Mouse (Mus musculus): ENCODE measurements around the gene Add2. TPM values are rescaled to one million over a fixed set of nuclear protein-coding genes. Genes with fewer than 3 reads are reported as not detected.
"Not testable (repeated sequence)": the region's sequence is repeated elsewhere in the genome, so short reads cannot be mapped to it uniquely, and the experiment has no call there.

The Add2 gene
- polyA plus RNA-seq, 1 experiment, result 17.6 TPM

GRCm38 (mm10) chr6:86009980-86010379 lies 18.5 kb upstream of the Add2 start:
- 52% methylated on average over 4 of the region's 4 CpGs for WGBS
- peak in 1 of 2 experiments; percentile 41 for DNase-seq (ENCODE audit: low read depth in 1 of 2, low spot score in 2 of 2)
- Histone ChIP-seq H3K4me3 (ENCODE audit: extremely low read depth, insufficient read depth, insufficient read length) (no peak overlapping the region), H3K27ac (ENCODE audit: insufficient read depth, low read length) (no peak overlapping the region), H3K36me3 (ENCODE audit: control insufficient read depth, insufficient read depth, low read length) (no peaks in the 10 kb centered on the region), H3K4me1 (ENCODE audit: control insufficient read depth, insufficient read depth, insufficient read length) (no peaks in the 10 kb centered on the region), H3K27me3 (ENCODE audit: control insufficient read depth, insufficient read depth, low read length) (no peaks in the 10 kb centered on the region)
- TF ChIP-seq CTCF (IDR thresholded peaks at IDR 0.05; ENCODE audit: extremely low read depth, insufficient read depth, insufficient read length, insufficient replicate concordance) (peak; percentile 63; the same call in 1 of the 2 replicates), POLR2A (IDR thresholded peaks at IDR 0.05; ENCODE audit: low read depth, low read length) (no peak)

GRCm38 (mm10) chr6:86014812-86015211 lies 13.7 kb upstream of the Add2 start:
- not testable (repeated sequence) for DNase-seq (ENCODE audit: low read depth in 1 of 2, low spot score in 2 of 2); H3K27me3 ChIP-seq (ENCODE audit: control insufficient read depth, insufficient read depth, low read length); H3K4me1 ChIP-seq (ENCODE audit: control insufficient read depth, insufficient read depth, insufficient read length); H3K36me3 ChIP-seq (ENCODE audit: control insufficient read depth, insufficient read depth, low read length); H3K27ac ChIP-seq (ENCODE audit: insufficient read depth, low read length); H3K4me3 ChIP-seq (ENCODE audit: extremely low read depth, insufficient read depth, insufficient read length)
- 59% methylated on average over 5 of the region's 5 CpGs for WGBS

- WGBS, result 87% methylated on average over 9 of the region's 9 CpGs
- H3K27me3 ChIP-seq (ENCODE audit: control insufficient read depth, insufficient read depth, low read length), result no peaks in the 10 kb centered on the region
- DNase-seq (ENCODE audit: low read depth in 1 of 2, low spot score in 2 of 2), result no peak
- TF ChIP-seq CTCF (IDR thresholded peaks at IDR 0.05; ENCODE audit: extremely low read depth, insufficient read depth, insufficient read length, insufficient replicate concordance), result no peak
- no peak for TF ChIP-seq POLR2A (IDR thresholded peaks at IDR 0.05; ENCODE audit: low read depth, low read length)
- no peaks in the 10 kb centered on the region for H3K36me3 ChIP-seq (ENCODE audit: control insufficient read depth, insufficient read depth, low read length)
- no peak within 1 kb of the TSS for H3K27ac ChIP-seq (ENCODE audit: insufficient read depth, low read length)
- no peak within 1 kb of the TSS for H3K4me3 ChIP-seq (ENCODE audit: extremely low read depth, insufficient read depth, insufficient read length)
- H3K4me1 ChIP-seq (ENCODE audit: control insufficient read depth, insufficient read depth, insufficient read length), result no peaks in the 10 kb centered on the region
These were observed 12.6 kb upstream of the Add2 start, which contains the start of gene Figla for GRCm38 (mm10) chr6:86015871-86016270. Gene Figla, plus strand, starts transcription at chr6:86016171.

- Histone ChIP-seq H3K36me3 (ENCODE audit: control insufficient read depth, insufficient read depth, low read length) (no peaks in the 10 kb centered on the region), H3K27ac (ENCODE audit: insufficient read depth, low read length) (no peak overlapping the region), H3K27me3 (ENCODE audit: control insufficient read depth, insufficient read depth, low read length) (no peaks in the 10 kb centered on the region), H3K4me3 (ENCODE audit: extremely low read depth, insufficient read depth, insufficient read length) (no peak overlapping the region), H3K4me1 (ENCODE audit: control insufficient read depth, insufficient read depth, insufficient read length) (no peaks in the 10 kb centered on the region)
- 88% methylated on average over 23 of the region's 23 CpGs for WGBS
- TF ChIP-seq POLR2A (IDR thresholded peaks at IDR 0.05; ENCODE audit: low read depth, low read length) (no peak), CTCF (IDR thresholded peaks at IDR 0.05; ENCODE audit: extremely low read depth, insufficient read depth, insufficient read length, insufficient replicate concordance) (no peak)
- DNase-seq (ENCODE audit: low read depth in 1 of 2, low spot score in 2 of 2), result no peak
These were observed 11.6 kb upstream of the Add2 start for GRCm38 (mm10) chr6:86016793-86017350.

GRCm38 (mm10) chr6:86019415-86020237 lies 8.9 kb upstream of the Add2 start:
- Histone ChIP-seq H3K4me3 (ENCODE audit: extremely low read depth, insufficient read depth, insufficient read length) (no peak overlapping the region), H3K4me1 (ENCODE audit: control insufficient read depth, insufficient read depth, insufficient read length) (no peaks in the 10 kb centered on the region), H3K27ac (ENCODE audit: insufficient read depth, low read length) (no peak overlapping the region), H3K27me3 (ENCODE audit: control insufficient read depth, insufficient read depth, low read length) (no peaks in the 10 kb centered on the region), H3K36me3 (ENCODE audit: control insufficient read depth, insufficient read depth, low read length) (no peaks in the 10 kb centered on the region)
- no peak for TF ChIP-seq CTCF (IDR thresholded peaks at IDR 0.05; ENCODE audit: extremely low read depth, insufficient read depth, insufficient read length, insufficient replicate concordance)
- TF ChIP-seq POLR2A (IDR thresholded peaks at IDR 0.05; ENCODE audit: low read depth, low read length), result no peak
- 42% methylated on average over 4 of the region's 4 CpGs for WGBS
- no peak for DNase-seq (ENCODE audit: low read depth in 1 of 2, low spot score in 2 of 2)

- H3K4me3 ChIP-seq (ENCODE audit: extremely low read depth, insufficient read depth, insufficient read length), result no peak overlapping the region
- 39% methylated on average over 3 of the region's 3 CpGs for WGBS
- DNase-seq (ENCODE audit: low read depth in 1 of 2, low spot score in 2 of 2), result peak in 1 of 2 experiments; percentile 27
- no peaks in the 10 kb centered on the region for H3K36me3 ChIP-seq (ENCODE audit: control insufficient read depth, insufficient read depth, low read length)
- no peaks in the 10 kb centered on the region for H3K4me1 ChIP-seq (ENCODE audit: control insufficient read depth, insufficient read depth, insufficient read length)
- no peaks in the 10 kb centered on the region for H3K27me3 ChIP-seq (ENCODE audit: control insufficient read depth, insufficient read depth, low read length)
- no peak overlapping the region for H3K27ac ChIP-seq (ENCODE audit: insufficient read depth, low read length)
- TF ChIP-seq POLR2A (IDR thresholded peaks at IDR 0.05; ENCODE audit: low read depth, low read length), result no peak
- peak; percentile 26; the same call in 1 of the 2 replicates for TF ChIP-seq CTCF (IDR thresholded peaks at IDR 0.05; ENCODE audit: extremely low read depth, insufficient read depth, insufficient read length, insufficient replicate concordance)
These were observed 7.5 kb upstream of the Add2 start for GRCm38 (mm10) chr6:86020948-86021347.
